Mouse (Mus musculus) kidney, postnatal 0 days (tissue): ENCODE data around the gene E2f4. TPM values are rescaled to one million over a fixed set of nuclear protein-coding genes. Genes with fewer than 3 reads are reported as not detected.
A peak's percentile ranks its signal among the peaks of the same experiment; 100 is the strongest.

Source experiments
- ATAC-seq: fragments of 200-750 bp; cut with Nextera tagmentation; replicated peaks from 2 replicates; pipeline ENCODE4 v1.8.0; 2017; ENCODE audit warnings: low read depth, moderate number of reproducible peaks, moderate TSS enrichment, moderate library complexity; ENCODE audit not compliant: low FRiP score
- DNase-seq: peaks from one replicate; pipeline ENCODE4 v3.0.0-alpha.2; 2016; ENCODE audit warnings: low spot score
- H3K27ac ChIP-seq: fragments of 300-500 bp; sonication (generic); 2 replicates; pipeline ENCODE4 v1.5.1; 2014; ENCODE audit warnings: mild to moderate bottlenecking
- H3K27me3 ChIP-seq: fragments of 300-500 bp; sonication (generic); 2 replicates; pipeline ENCODE4 v1.6.1; 2014; ENCODE audit warnings: low read length, mixed read lengths; ENCODE audit not compliant: insufficient read depth
- H3K36me3 ChIP-seq: fragments of 300-500 bp; sonication (generic); 2 replicates; pipeline ENCODE4 v1.6.1; 2014; ENCODE audit warnings: low read length, mixed read lengths; ENCODE audit not compliant: insufficient read depth
- H3K4me1 ChIP-seq: fragments of 300-500 bp; sonication (generic); replicated peaks from 2 replicates; pipeline ENCODE4 v1.6.1; 2014; ENCODE audit warnings: antibody characterized with exemption, low read length, mixed read lengths; ENCODE audit not compliant: insufficient read depth
- H3K4me2 ChIP-seq: fragments of 300-500 bp; sonication (generic); 2 replicates; pipeline ENCODE4 v1.6.1; 2014; ENCODE audit warnings: mild to moderate bottlenecking, low read length, moderate library complexity, mixed read lengths
- H3K4me3 ChIP-seq: fragments of 300-500 bp; sonication (generic); replicated peaks from 2 replicates; pipeline ENCODE4 v1.5.1; 2014; ENCODE audit warnings: low read depth, low read length
- H3K9ac ChIP-seq: fragments of 300-500 bp; sonication (generic); 2 replicates; pipeline ENCODE4 v1.6.1; 2014; ENCODE audit warnings: low read depth, low read length
- H3K9me3 ChIP-seq: fragments of 300-500 bp; sonication (generic); replicated peaks from 2 replicates; pipeline ENCODE4 v1.6.1; 2016; ENCODE audit warnings: low read length, inconsistent platforms, mixed read lengths
- CTCF ChIP-seq: IDR thresholded peaks from 2 replicates; pipeline ENCODE4 v1.5.1; 2016; ENCODE audit warnings: antibody characterized with exemption, low read depth, mild to moderate bottlenecking, moderate library complexity
- WGBS: fragments of 180-500 bp; shearing (Covaris S2); extraction: QIAGEN DNeasy Blood & Tissue Kit; methylation state at CpG from one replicate; pipeline ENCODE4 v1.1.7; 2014; 5-methylcytosine and 5-hydroxymethylcytosine counted together
- polyA plus RNA-seq: library from polyadenylated mRNA; unstranded; fragments of >200 nt; fragmentation: Nextera tagmentation; extraction: Ambion mirVana; gene quantifications from 2 replicates; pipeline ENCODE4 v1.2.1, GENCODE M21; 2015

E2f4 gene
- polyA plus RNA-seq, 1 experiment from 2014 or later, result 57.9 TPM

- Histone ChIP-seq H3K27ac (no peak overlapping the region), H3K4me2 (no peak overlapping the region), H3K4me1 (peaks cover 18% of the 10 kb centered on the region; the same call in 1 of the 2 replicates), H3K9ac (no peak overlapping the region), H3K4me3 (no peak overlapping the region), H3K27me3 (0 out of 2 replicates have a peak, but pooled peaks cover 8% of the 10 kb centered on the region), H3K9me3 (no peaks in the 10 kb centered on the region), H3K36me3 (no peaks in the 10 kb centered on the region)
- ATAC-seq, result no peak
- WGBS, result 76% methylated on average over 7 of the region's 7 CpGs
- no peak for DNase-seq
- TF ChIP-seq CTCF, result no peak
These were observed 39.9 kb upstream of the E2f4 start for GRCm38 (mm10) chr8:105257318-105258114.

- no peaks in the 10 kb centered on the region for H3K9me3 ChIP-seq
- ATAC-seq (peak; percentile 9; the same call in 1 of the 2 replicates), DNase-seq (peak; percentile 58)
- TF ChIP-seq CTCF, result peak; percentile 30; the same call in 1 of the 2 replicates
- H3K36me3 ChIP-seq, result no peaks in the 10 kb centered on the region
- H3K4me1 ChIP-seq, result peaks cover 15% of the 10 kb centered on the region; the same call in 1 of the 2 replicates
- peak overlapping the region; percentile 66 for H3K4me2 ChIP-seq
- no peak overlapping the region for H3K27ac ChIP-seq
- H3K4me3 ChIP-seq, result peak overlapping the region; percentile 29
- H3K9ac ChIP-seq, result peak overlapping the region; percentile 28; the same call in 1 of the 2 replicates
- H3K27me3 ChIP-seq, result 0 out of 2 replicates have a peak, but pooled peaks cover 8% of the 10 kb centered on the region
- WGBS, result 5% methylated on average over 55 of the region's 55 CpGs
These were observed 38.3 kb upstream of the E2f4 start for GRCm38 (mm10) chr8:105258911-105259720.

- no peaks in the 10 kb centered on the region for H3K9me3 ChIP-seq
- H3K36me3 ChIP-seq, result no peaks in the 10 kb centered on the region
- H3K27me3 ChIP-seq, result 0 out of 2 replicates have a peak, but pooled peaks cover 8% of the 10 kb centered on the region
- DNase-seq (peak; percentile 71), ATAC-seq (peak; percentile 25; the same call in 1 of the 2 replicates)
- H3K27ac ChIP-seq, result no peak overlapping the region
- TF ChIP-seq CTCF, result peak; percentile 97
- peak overlapping the region; percentile 29 for H3K4me3 ChIP-seq
- whole genome bisulfite sequencing, result 4% methylated on average over 30 of the region's 30 CpGs
- peak overlapping the region; percentile 66 for H3K4me2 ChIP-seq
- H3K9ac ChIP-seq, result 0 out of 2 replicates have a peak overlapping the region, but pooled peaks have one; percentile 28
- H3K4me1 ChIP-seq, result peaks cover 13% of the 10 kb centered on the region; the same call in 1 of the 2 replicates
These were observed 37.6 kb upstream of the E2f4 start for GRCm38 (mm10) chr8:105259721-105260320.

- Histone ChIP-seq H3K4me2 (no peak overlapping the region), H3K27me3 (0 out of 2 replicates have a peak, but pooled peaks cover 8% of the 10 kb centered on the region), H3K27ac (no peak overlapping the region), H3K4me1 (peaks cover 12% of the 10 kb centered on the region; the same call in 1 of the 2 replicates), H3K9me3 (no peaks in the 10 kb centered on the region), H3K36me3 (no peaks in the 10 kb centered on the region), H3K9ac (no peak overlapping the region), H3K4me3 (no peak overlapping the region)
- ATAC-seq (no peak), DNase-seq (no peak)
- no peak for TF ChIP-seq CTCF
- 71% methylated on average over 7 of the region's 7 CpGs for WGBS
These were observed 36.9 kb upstream of the E2f4 start for GRCm38 (mm10) chr8:105260371-105261099.

- Histone ChIP-seq H3K27me3 (0 out of 2 replicates have a peak, but pooled peaks cover 10% of the 10 kb centered on the region), H3K4me3 (no peak overlapping the region), H3K9me3 (no peaks in the 10 kb centered on the region), H3K36me3 (no peaks in the 10 kb centered on the region), H3K4me1 (peaks cover 12% of the 10 kb centered on the region; the same call in 1 of the 2 replicates), H3K4me2 (no peak overlapping the region), H3K27ac (no peak overlapping the region), H3K9ac (no peak overlapping the region)
- DNase-seq (no peak), ATAC-seq (no peak)
- TF ChIP-seq CTCF, result no peak
- WGBS, result 87% methylated on average over 12 of the region's 12 CpGs
These were observed 36.0 kb upstream of the E2f4 start for GRCm38 (mm10) chr8:105261326-105261980.
